Mouse (Mus musculus) cerebellum, adult 2 months (tissue): Measurements from ENCODE around the gene Tpcn1.

Experiments
- CTCF ChIP-seq: fragments of 200-500 bp; IDR thresholded peaks from 2 replicates; pipeline ENCODE4 v1.5.1; 2011; ENCODE audit warnings: low read depth, mild to moderate bottlenecking, control low read depth, low read length, moderate library complexity, borderline replicate concordance; ENCODE audit not compliant: insufficient read depth
- POLR2A ChIP-seq: fragments of 200-500 bp; IDR thresholded peaks from 2 replicates; pipeline ENCODE4 v1.6.1; 2011; ENCODE audit warnings: low read length, control low read depth, borderline replicate concordance; ENCODE audit not compliant: insufficient read depth

DNA sequence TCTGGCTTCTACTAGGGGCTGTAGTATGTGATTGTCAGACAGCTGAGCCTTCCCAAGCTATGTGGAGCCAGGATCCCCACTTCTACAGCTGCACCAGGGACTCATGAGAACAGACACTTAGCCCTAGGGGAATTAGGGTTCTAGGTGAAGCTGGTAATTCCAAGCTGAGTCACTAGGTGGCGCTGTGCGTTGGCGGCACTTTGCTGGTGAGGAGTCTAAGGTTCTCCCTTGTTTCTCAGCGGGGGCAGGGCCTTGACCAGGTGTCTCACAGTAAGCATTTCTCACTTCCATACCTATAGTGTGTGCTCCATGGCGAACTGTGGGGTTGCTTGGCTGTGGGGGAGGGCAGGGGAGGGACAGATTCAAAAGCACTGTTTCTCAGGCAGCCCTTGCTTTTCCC is 30.7 kb upstream of the Tpcn1 start:
- TF ChIP-seq CTCF (peak; percentile 96), POLR2A (no peak)
